Mouse (Mus musculus) liver, embryonic 16.5 days (tissue): Measurements from ENCODE around the gene Fhl1. TPM values are rescaled to one million over a fixed set of nuclear protein-coding genes. Genes with fewer than 3 reads are reported as not detected.

ENCODE experiments used
- ATAC-seq: fragments of 200-750 bp; cut with Nextera tagmentation; 2 replicates; pipeline ENCODE4 v1.8.0; 2017; ENCODE audit warnings: low read depth, mild to moderate bottlenecking, moderate number of reproducible peaks, moderate library complexity
- H3K27ac ChIP-seq: fragments of 300-500 bp; sonication (generic); 2 replicates; pipeline ENCODE4 v1.5.1; 2014; ENCODE audit warnings: mild to moderate bottlenecking, low read length
- H3K27me3 ChIP-seq: fragments of 300-500 bp; sonication (generic); 2 replicates; pipeline ENCODE4 v1.6.1; 2014; ENCODE audit warnings: low read depth, low read length, mixed read lengths; ENCODE audit not compliant: control insufficient read depth, insufficient read depth
- H3K36me3 ChIP-seq: fragments of 300-500 bp; sonication (generic); 2 replicates; pipeline ENCODE4 v1.6.1; 2014; ENCODE audit warnings: mild to moderate bottlenecking; ENCODE audit not compliant: control insufficient read depth, insufficient read depth
- H3K4me1 ChIP-seq: fragments of 300-500 bp; sonication (generic); 2 replicates; pipeline ENCODE4 v1.6.1; 2014; ENCODE audit warnings: low read depth, low read length, mixed read lengths; ENCODE audit not compliant: control insufficient read depth
- H3K4me2 ChIP-seq: fragments of 300-500 bp; sonication (generic); 2 replicates; pipeline ENCODE4 v1.6.1; 2014; ENCODE audit warnings: low read depth, low read length, mixed read lengths
- H3K4me3 ChIP-seq: fragments of 300-500 bp; sonication (generic); 2 replicates; pipeline ENCODE4 v1.5.1; 2014; ENCODE audit warnings: low read depth, mild to moderate bottlenecking, low read length
- H3K9ac ChIP-seq: fragments of 300-500 bp; sonication (generic); 2 replicates; pipeline ENCODE4 v1.6.1; 2014; ENCODE audit warnings: low read depth, low read length
- H3K9me3 ChIP-seq: fragments of 300-500 bp; sonication (generic); replicated peaks from 2 replicates; pipeline ENCODE4 v1.6.1; 2016; ENCODE audit warnings: low read length; ENCODE audit not compliant: control insufficient read depth
- WGBS: fragments of 180-500 bp; shearing (Covaris S2); extraction: QIAGEN DNeasy Blood & Tissue Kit; methylation state at CpG from one replicate; pipeline ENCODE4 v1.1.7; 2014; ENCODE audit not compliant: insufficient replicate concordance; 5-methylcytosine and 5-hydroxymethylcytosine counted together
- polyA plus RNA-seq: library from polyadenylated mRNA; unstranded; fragments of >200 nt; fragmentation: Nextera tagmentation; extraction: Ambion mirVana; gene quantifications from 2 replicates; pipeline ENCODE4 v1.2.1, GENCODE M21; 2015

Gene Fhl1
- polyA plus RNA-seq, 1 experiment from 2014 or later, result 24.9 TPM

DNA sequence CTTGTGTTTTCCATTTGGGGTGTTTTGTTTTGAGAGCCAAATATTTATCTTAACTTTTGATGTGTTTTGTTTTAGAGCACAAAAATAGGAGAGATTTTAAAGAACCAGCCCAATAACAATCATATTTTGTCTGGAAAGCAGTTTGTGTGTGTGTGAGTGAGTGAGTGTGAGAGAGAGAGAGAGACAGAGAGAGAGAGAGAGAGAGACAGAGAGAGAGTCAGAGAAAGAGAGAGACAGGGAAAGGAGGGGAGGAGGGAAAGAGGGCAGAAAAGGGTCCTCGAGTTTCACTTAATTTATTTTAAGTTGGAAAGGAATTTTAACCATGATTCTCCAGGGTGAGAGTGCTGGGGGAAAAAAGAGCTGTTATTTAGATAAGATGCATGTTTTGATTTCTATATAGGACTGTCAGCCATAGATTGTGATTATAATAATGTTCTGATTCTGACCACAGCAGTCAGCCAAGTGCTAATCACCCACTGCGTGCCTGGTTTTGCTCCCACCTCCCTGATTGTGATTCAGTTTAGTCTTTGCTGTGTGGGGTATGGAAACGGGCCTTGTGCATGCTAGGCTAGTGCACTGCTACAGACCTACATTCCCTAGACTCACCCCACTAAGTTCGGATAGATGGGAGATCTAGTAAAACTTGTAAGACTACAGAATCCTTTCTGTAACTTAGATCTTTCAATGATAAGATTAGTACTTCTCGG, 6.4 kb downstream of the Fhl1 start:
- Histone ChIP-seq H3K9ac (no peak overlapping the region), H3K27ac (no peak overlapping the region), H3K4me2 (no peak overlapping the region), H3K4me3 (no peak overlapping the region), H3K27me3 (peaks cover under 1% of the 10 kb centered on the region; the same call in 1 of the 2 replicates), H3K4me1 (no peaks in the 10 kb centered on the region), H3K9me3 (no peaks in the 10 kb centered on the region), H3K36me3 (no peaks in the 10 kb centered on the region)
- no peak for ATAC-seq
- WGBS, result 41% methylated on average over 5 of the region's 5 CpGs

DNA sequence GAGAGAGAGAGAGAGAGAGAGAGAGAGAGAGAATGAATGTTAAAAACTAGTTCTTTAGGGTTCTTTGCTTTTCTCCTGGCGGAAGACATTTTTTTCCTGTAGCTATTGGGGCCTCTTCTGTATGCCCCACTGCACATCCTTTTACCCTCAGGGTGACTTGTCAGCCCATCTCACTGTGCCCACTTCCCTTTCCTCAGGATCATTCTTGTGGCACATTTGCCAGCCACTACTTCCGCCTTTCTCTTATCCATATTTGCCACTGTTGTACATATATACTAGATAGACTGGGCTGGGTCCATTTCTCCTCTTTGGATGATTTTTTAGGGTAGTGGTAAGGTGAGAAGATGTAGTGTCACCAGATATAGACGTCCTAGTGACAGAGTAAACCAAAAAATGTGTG, 9.8 kb downstream of the Fhl1 start:
- no peak overlapping the region for H3K9ac ChIP-seq
- H3K4me3 ChIP-seq, result no peak overlapping the region
- H3K27ac ChIP-seq, result no peak overlapping the region
- no peaks in the 10 kb centered on the region for H3K27me3 ChIP-seq
- H3K4me2 ChIP-seq, result no peak overlapping the region
- ATAC-seq, result no peak
- no peaks in the 10 kb centered on the region for H3K4me1 ChIP-seq
- no peaks in the 10 kb centered on the region for H3K9me3 ChIP-seq
- H3K36me3 ChIP-seq, result no peaks in the 10 kb centered on the region
- 32% methylated on average over 3 of the region's 3 CpGs for WGBS

DNA sequence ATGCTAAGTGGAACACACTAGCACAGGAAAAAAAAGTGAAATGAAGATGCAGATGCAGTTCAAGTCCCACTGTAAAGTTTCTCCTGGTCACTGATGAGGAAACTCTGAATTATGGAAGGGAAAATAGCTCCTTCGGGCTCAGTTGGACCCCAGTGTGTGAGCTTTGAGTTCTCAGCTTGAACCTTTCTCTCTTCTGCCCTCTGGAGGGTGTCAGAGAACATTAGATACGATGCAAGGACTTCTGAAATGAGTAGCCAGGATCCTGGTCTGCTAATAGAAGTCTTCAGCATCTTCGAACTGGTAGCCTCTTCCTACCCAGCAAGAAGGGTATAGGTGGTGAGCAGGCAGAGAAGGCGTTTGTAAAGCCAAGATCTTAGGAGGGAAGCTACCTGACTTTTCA, 19.9 kb downstream of the Fhl1 start:
- peaks cover 4% of the 10 kb centered on the region for H3K4me1 ChIP-seq
- no peak overlapping the region for H3K4me3 ChIP-seq
- H3K27ac ChIP-seq, result no peak overlapping the region
- no peak overlapping the region for H3K4me2 ChIP-seq
- no peaks in the 10 kb centered on the region for H3K9me3 ChIP-seq
- no peaks in the 10 kb centered on the region for H3K27me3 ChIP-seq
- no peak overlapping the region for H3K9ac ChIP-seq
- ATAC-seq, result no peak
- WGBS, result 38% methylated on average over 4 of the region's 4 CpGs
- no peaks in the 10 kb centered on the region for H3K36me3 ChIP-seq

DNA sequence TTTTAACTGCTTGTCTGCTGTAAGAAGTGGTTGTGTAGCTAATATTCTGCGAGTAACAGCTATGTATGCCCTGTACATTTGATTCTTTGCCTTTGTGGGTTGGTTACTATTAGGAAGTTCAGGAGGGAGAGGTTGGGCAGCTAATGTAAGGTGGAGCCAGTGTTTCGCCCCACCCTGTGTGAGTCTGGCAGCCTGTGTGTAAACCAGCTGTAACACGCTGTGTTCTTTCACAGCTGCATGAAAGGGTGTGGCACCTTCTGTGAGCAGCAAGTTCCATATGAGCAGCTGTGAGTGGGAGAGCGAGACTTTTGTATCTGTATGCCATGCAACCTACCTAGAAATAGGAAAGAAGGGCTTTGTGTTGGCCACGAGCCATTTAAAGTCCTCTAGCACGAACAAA, 20.6 kb downstream of the Fhl1 start:
- peaks cover 4% of the 10 kb centered on the region for H3K4me1 ChIP-seq
- H3K4me3 ChIP-seq, result no peak overlapping the region
- peak; percentile 53 for ATAC-seq
- H3K4me2 ChIP-seq, result no peak overlapping the region
- 50% methylated on average over 6 of the region's 6 CpGs for WGBS
- no peak overlapping the region for H3K9ac ChIP-seq
- H3K27ac ChIP-seq, result no peak overlapping the region
- no peaks in the 10 kb centered on the region for H3K9me3 ChIP-seq
- H3K27me3 ChIP-seq, result no peaks in the 10 kb centered on the region
- H3K36me3 ChIP-seq, result no peaks in the 10 kb centered on the region

DNA sequence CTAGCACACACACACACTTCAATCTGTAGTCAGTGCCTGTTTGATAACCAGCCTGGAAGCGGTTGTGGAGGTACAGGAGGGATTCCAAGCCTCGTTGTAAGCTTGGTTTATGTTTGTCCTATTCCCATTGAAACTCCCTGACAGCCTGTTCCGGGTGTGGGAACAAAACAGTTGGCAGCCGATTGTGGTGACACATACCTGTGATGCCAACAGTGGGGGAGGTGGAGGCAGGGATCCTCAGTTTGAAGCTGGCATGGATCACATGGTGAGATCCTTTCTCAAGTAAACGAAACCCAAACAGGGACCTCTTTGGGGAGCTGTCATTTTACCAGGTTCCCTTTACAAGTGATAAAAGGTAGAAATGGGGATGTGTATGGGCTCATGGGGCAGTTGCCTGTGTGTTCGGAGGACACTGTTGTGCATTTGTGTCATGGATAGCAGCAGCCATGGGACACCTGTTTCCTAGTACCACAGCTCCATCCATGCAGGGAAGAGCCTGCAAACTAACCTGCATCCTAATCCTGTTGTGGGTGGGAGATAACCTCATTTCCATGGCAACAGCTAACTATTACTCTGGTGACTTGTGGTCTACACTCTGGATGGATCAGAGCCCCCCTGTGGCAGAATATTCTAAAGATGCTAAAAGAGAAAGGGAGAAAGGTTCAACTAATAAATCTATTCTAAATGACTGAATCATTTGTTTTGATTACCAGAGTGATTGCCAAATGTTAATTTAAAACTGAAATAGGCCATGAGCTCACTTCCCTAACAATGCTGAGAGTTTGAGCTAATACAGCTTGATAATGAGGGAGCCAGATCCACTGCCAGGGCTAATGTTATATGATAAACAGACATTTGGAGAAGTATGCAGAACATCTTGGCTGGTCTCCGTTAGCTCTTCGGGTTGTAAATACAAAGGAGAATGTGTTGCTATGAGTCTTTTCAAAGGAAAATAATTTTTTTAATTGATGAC, 22.0 kb downstream of the Fhl1 start:
- no peak for ATAC-seq
- H3K9me3 ChIP-seq, result no peaks in the 10 kb centered on the region
- H3K4me1 ChIP-seq, result peaks cover 4% of the 10 kb centered on the region
- H3K9ac ChIP-seq, result no peak overlapping the region
- no peaks in the 10 kb centered on the region for H3K27me3 ChIP-seq
- no peak overlapping the region for H3K4me3 ChIP-seq
- WGBS, result 65% methylated on average over 8 of the region's 8 CpGs
- no peaks in the 10 kb centered on the region for H3K36me3 ChIP-seq
- no peak overlapping the region for H3K27ac ChIP-seq
- no peak overlapping the region for H3K4me2 ChIP-seq

DNA sequence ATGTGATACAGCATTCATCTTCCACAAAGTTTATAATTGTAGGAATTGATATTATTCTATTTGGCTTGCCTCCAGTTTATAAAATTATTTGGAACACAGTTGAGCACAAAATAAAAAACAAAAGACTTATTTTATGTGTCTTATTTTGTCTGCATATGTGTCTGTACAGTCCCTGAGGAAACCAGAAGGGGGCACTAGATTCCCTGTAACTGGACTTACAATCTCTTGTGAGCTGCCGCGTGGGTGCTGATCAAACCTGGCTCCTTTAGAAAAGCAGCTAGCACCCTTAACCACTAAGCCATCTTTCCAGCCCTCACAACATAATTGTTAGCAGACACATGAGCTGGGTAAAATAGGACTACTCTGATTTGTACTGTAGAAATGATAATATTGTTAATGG, 24.1 kb downstream of the Fhl1 start:
- no peak overlapping the region for H3K27ac ChIP-seq
- WGBS, result 16% methylated on average over 2 of the region's 2 CpGs
- ATAC-seq, result peak; percentile 43; the same call in 1 of the 2 replicates

DNA sequence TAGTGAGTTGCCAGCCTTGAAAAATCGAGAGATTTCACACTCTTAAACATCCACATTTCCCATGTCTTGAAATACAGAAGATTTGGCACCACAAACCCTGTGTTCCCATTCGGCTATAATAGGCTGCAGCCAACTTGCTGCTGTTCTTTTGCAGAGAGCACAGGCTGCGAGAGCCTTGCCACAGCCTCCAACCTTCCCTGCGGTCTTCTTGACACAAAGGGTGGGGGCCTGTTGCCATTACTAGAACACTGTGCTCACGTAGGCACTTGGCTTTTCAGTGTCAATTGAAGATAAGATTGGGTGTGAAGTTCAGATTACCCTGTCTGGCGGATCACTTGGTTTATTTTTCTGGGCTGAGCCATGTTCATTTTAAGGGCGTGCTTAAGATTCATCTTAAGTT, 24.8 kb downstream of the Fhl1 start:
- no peaks in the 10 kb centered on the region for H3K27me3 ChIP-seq
- peaks cover 4% of the 10 kb centered on the region for H3K4me1 ChIP-seq
- no peak overlapping the region for H3K4me3 ChIP-seq
- peak; percentile 91 for ATAC-seq
- H3K9ac ChIP-seq, result no peak overlapping the region
- H3K9me3 ChIP-seq, result no peaks in the 10 kb centered on the region
- H3K36me3 ChIP-seq, result no peaks in the 10 kb centered on the region
- peak overlapping the region; percentile 57; the same call in 1 of the 2 replicates for H3K27ac ChIP-seq
- 31% methylated on average over 7 of the region's 7 CpGs for WGBS
- peak overlapping the region; percentile 26 for H3K4me2 ChIP-seq

More for the DNA sequence above, 24.1 kb downstream of the Fhl1 start:
- no peak overlapping the region for H3K4me2 ChIP-seq
- no peaks in the 10 kb centered on the region for H3K27me3 ChIP-seq
- H3K4me1 ChIP-seq, result peaks cover 4% of the 10 kb centered on the region
- H3K9ac ChIP-seq, result no peak overlapping the region
- H3K4me3 ChIP-seq, result no peak overlapping the region
- H3K36me3 ChIP-seq, result no peaks in the 10 kb centered on the region
- no peaks in the 10 kb centered on the region for H3K9me3 ChIP-seq

DNA sequence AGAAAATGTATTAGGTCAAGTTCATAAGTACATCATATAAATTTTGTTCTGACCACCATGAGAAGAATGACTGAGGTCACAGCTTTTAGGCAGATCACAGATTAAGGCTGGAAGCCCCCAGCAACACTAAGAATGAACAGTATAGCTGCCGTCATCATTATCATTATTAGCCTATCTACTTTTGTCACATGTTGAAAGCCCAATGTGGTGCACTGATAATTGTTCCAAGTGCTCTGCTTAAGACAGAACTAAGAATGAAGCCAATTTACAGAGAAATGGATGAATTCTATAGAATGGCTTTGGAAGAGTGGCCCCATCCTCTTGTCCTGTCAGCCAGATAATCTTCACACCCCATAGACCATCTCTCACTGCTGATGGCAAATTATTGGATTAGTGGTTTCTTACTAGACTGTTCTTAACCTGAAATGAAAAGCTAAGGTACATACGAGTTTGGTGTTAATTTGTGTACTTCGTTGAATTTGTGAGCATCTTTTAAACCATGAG, 28.7 kb downstream of the Fhl1 start:
- peaks cover 4% of the 10 kb centered on the region for H3K4me1 ChIP-seq
- no peak overlapping the region for H3K27ac ChIP-seq
- H3K4me3 ChIP-seq, result no peak overlapping the region
- ATAC-seq, result peak; percentile 45
- no peaks in the 10 kb centered on the region for H3K9me3 ChIP-seq
- H3K36me3 ChIP-seq, result no peaks in the 10 kb centered on the region
- WGBS, result 58% methylated on average over 3 of the region's 3 CpGs
- no peak overlapping the region for H3K9ac ChIP-seq
- no peak overlapping the region; the same call in 1 of the 2 replicates for H3K4me2 ChIP-seq
- no peaks in the 10 kb centered on the region for H3K27me3 ChIP-seq

DNA sequence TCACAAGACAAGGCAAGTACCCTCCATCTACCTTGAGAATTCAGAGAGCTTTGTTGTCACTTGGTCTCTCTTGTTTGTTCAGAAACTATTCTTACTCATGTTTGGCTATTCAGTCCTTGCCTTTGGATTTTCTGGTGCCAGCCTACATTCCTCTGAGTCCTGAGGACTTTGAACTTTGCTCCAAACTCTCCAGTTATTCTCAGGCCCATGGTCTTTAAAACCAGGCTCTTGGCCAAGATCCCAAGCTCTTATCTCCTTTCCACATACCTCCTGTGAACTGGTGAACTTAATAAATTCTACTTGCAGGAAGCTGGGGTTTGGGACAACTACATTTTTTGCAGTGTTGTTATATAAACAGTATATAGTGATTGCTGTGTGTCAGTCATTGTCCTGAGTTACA, 38.3 kb downstream of the Fhl1 start:
- no peaks in the 10 kb centered on the region; the same call in 1 of the 2 replicates for H3K4me1 ChIP-seq
- no peak overlapping the region for H3K4me2 ChIP-seq
- H3K9me3 ChIP-seq, result no peaks in the 10 kb centered on the region
- no peak overlapping the region for H3K27ac ChIP-seq
- no peak overlapping the region for H3K9ac ChIP-seq
- no peaks in the 10 kb centered on the region for H3K27me3 ChIP-seq
- H3K4me3 ChIP-seq, result no peak overlapping the region
- ATAC-seq, result peak; percentile 41; the same call in 1 of the 2 replicates
- no peaks in the 10 kb centered on the region for H3K36me3 ChIP-seq
